Mouse (Mus musculus) intestine, embryonic 16.5 days (tissue): ENCODE measurements around the gene Zfr2. TPM values are rescaled to one million over a fixed set of nuclear protein-coding genes. Genes with fewer than 3 reads are reported as not detected.

Experiments used
- ATAC-seq: fragments of 200-750 bp; cut with Nextera tagmentation; 2 replicates; pipeline ENCODE4 v1.8.0; 2017; ENCODE audit warnings: moderate TSS enrichment, moderate library complexity
- H3K27ac ChIP-seq: fragments of 300-500 bp; sonication (generic); 2 replicates; pipeline ENCODE4 v1.5.1; 2014; ENCODE audit warnings: mild to moderate bottlenecking, low read length
- H3K27me3 ChIP-seq: fragments of 300-500 bp; sonication (generic); replicated peaks from 2 replicates; pipeline ENCODE4 v1.6.1; 2014; ENCODE audit warnings: low read length, control low read depth, mixed read lengths; ENCODE audit not compliant: control insufficient read depth, insufficient read depth
- H3K36me3 ChIP-seq: fragments of 300-500 bp; sonication (generic); 2 replicates; pipeline ENCODE4 v1.6.1; 2014; ENCODE audit warnings: low read length, control low read depth; ENCODE audit not compliant: control insufficient read depth, insufficient read depth
- H3K4me1 ChIP-seq: fragments of 300-500 bp; sonication (generic); 2 replicates; pipeline ENCODE4 v1.6.1; 2014; ENCODE audit warnings: low read length, control low read depth, mixed read lengths; ENCODE audit not compliant: control insufficient read depth, insufficient read depth
- H3K4me2 ChIP-seq: fragments of 300-500 bp; sonication (generic); 2 replicates; pipeline ENCODE4 v1.6.1; 2014; ENCODE audit warnings: low read depth, low read length, control low read depth
- H3K4me3 ChIP-seq: fragments of 300-500 bp; sonication (generic); 2 replicates; pipeline ENCODE4 v1.5.1; 2014; ENCODE audit warnings: mild to moderate bottlenecking, low read length
- H3K9ac ChIP-seq: fragments of 300-500 bp; sonication (generic); 2 replicates; pipeline ENCODE4 v1.6.1; 2014; ENCODE audit warnings: low read depth, low read length
- H3K9me3 ChIP-seq: fragments of 300-500 bp; sonication (generic); 2 replicates; pipeline ENCODE4 v1.6.1; 2016; ENCODE audit warnings: low read length, control low read depth; ENCODE audit not compliant: control insufficient read depth
- WGBS: fragments of 180-500 bp; shearing (Covaris S2); extraction: QIAGEN DNeasy Blood & Tissue Kit; methylation state at CpG from one replicate; pipeline ENCODE4 v1.1.7; 2014; 5-methylcytosine and 5-hydroxymethylcytosine counted together
- polyA plus RNA-seq: library from polyadenylated mRNA; unstranded; fragments of >200 nt; fragmentation: Nextera tagmentation; extraction: Ambion mirVana; gene quantifications from 2 replicates; pipeline ENCODE4 v1.2.1, GENCODE M21; 2015

The Zfr2 gene
- polyA plus RNA-seq, 1 experiment from 2014 or later = 7.1 TPM

GRCm38 (mm10) chr10:81288601-81289000 is 55.6 kb downstream of the Zfr2 start:
- Histone ChIP-seq H3K27ac (peak overlapping the region; percentile 4), H3K4me1 (peaks cover 20% of the 10 kb centered on the region), H3K36me3 (no peaks in the 10 kb centered on the region), H3K4me3 (no peak overlapping the region), H3K27me3 (peaks cover 10% of the 10 kb centered on the region; the same call in 1 of the 2 replicates), H3K9me3 (no peaks in the 10 kb centered on the region), H3K9ac (peak overlapping the region; percentile 22; the same call in 1 of the 2 replicates), H3K4me2 (no peak overlapping the region)
- ATAC-seq = no peak
- WGBS = 43% methylated on average over 6 of the region's 6 CpGs

- peak overlapping the region; percentile 55 for H3K4me3 ChIP-seq
- peak overlapping the region; percentile 73 for H3K9ac ChIP-seq
Measured at GRCm38 (mm10) chr10:81289278-81289677, 56.3 kb downstream of the Zfr2 start.

GRCm38 (mm10) chr10:81289811-81290210 is 56.9 kb downstream of the Zfr2 start:
- ATAC-seq = no peak
- 45% methylated on average over 14 of the region's 14 CpGs for WGBS
- Histone ChIP-seq H3K4me1 (peaks cover 25% of the 10 kb centered on the region), H3K4me2 (peak overlapping the region; percentile 61), H3K36me3 (no peaks in the 10 kb centered on the region), H3K9me3 (no peaks in the 10 kb centered on the region), H3K27me3 (peaks cover 2% of the 10 kb centered on the region; the same call in 1 of the 2 replicates), H3K9ac (peak overlapping the region; percentile 73), H3K27ac (peak overlapping the region; percentile 86), H3K4me3 (peak overlapping the region; percentile 55)

More at GRCm38 (mm10) chr10:81289278-81289677, 56.3 kb downstream of the Zfr2 start:
- no peaks in the 10 kb centered on the region for H3K9me3 ChIP-seq
- peaks cover 23% of the 10 kb centered on the region for H3K4me1 ChIP-seq
- 3% methylated on average over 7 of the region's 7 CpGs for WGBS
- H3K27me3 ChIP-seq = peaks cover 7% of the 10 kb centered on the region; the same call in 1 of the 2 replicates
- H3K27ac ChIP-seq = peak overlapping the region; percentile 86
- H3K4me2 ChIP-seq = peak overlapping the region; percentile 61
- 0 out of 2 replicates have a peak, but pooled peaks have one; percentile 6 for ATAC-seq
- no peaks in the 10 kb centered on the region for H3K36me3 ChIP-seq

GRCm38 (mm10) chr10:81290698-81291460 is 57.9 kb downstream of the Zfr2 start:
- WGBS = 16% methylated on average over 24 of the region's 24 CpGs
- peaks cover 25% of the 10 kb centered on the region for H3K4me1 ChIP-seq
- peak overlapping the region; percentile 86 for H3K27ac ChIP-seq
- H3K4me2 ChIP-seq = peak overlapping the region; percentile 61
- peak overlapping the region; percentile 55 for H3K4me3 ChIP-seq
- peak; percentile 22 for ATAC-seq
- H3K9me3 ChIP-seq = no peaks in the 10 kb centered on the region
- peak overlapping the region; percentile 73 for H3K9ac ChIP-seq
- H3K36me3 ChIP-seq = no peaks in the 10 kb centered on the region
- H3K27me3 ChIP-seq = no peaks in the 10 kb centered on the region

GRCm38 (mm10) chr10:81291511-81292104 is 58.7 kb downstream of the Zfr2 start, which contains the start of gene Tjp3:
Gene Tjp3, minus strand, starts transcription at chr10:81291581.
- Histone ChIP-seq H3K9ac (peak within 1 kb of the TSS; percentile 73), H3K4me2 (peak within 1 kb of the TSS; percentile 61), H3K4me1 (peaks cover 25% of the 10 kb centered on the region), H3K36me3 (no peaks in the 10 kb centered on the region), H3K27ac (peak within 1 kb of the TSS; percentile 86), H3K9me3 (no peaks in the 10 kb centered on the region), H3K4me3 (peak within 1 kb of the TSS; percentile 89), H3K27me3 (no peaks in the 10 kb centered on the region)
- ATAC-seq = no peak
- 61% methylated on average over 9 of the region's 9 CpGs for WGBS

- Histone ChIP-seq H3K4me1 (peaks cover 26% of the 10 kb centered on the region), H3K4me3 (peak within 1 kb of the TSS; percentile 89), H3K27me3 (no peaks in the 10 kb centered on the region), H3K27ac (peak within 1 kb of the TSS; percentile 86), H3K9ac (peak within 1 kb of the TSS; percentile 83), H3K9me3 (no peaks in the 10 kb centered on the region), H3K4me2 (peak within 1 kb of the TSS; percentile 75), H3K36me3 (no peaks in the 10 kb centered on the region)
- under 1% methylated on average over 67 of the region's 80 CpGs for WGBS
- peak; percentile 93 for ATAC-seq
Measured at GRCm38 (mm10) chr10:81292554-81293333, 59.8 kb downstream of the Zfr2 start, which contains the start of gene Pip5k1c. Gene Pip5k1c, plus strand, starts transcription at chr10:81292963.

GRCm38 (mm10) chr10:81293334-81294030 is 60.5 kb downstream of the Zfr2 start:
- H3K4me2 ChIP-seq = peak overlapping the region; percentile 75
- no peaks in the 10 kb centered on the region for H3K27me3 ChIP-seq
- H3K9me3 ChIP-seq = no peaks in the 10 kb centered on the region
- H3K27ac ChIP-seq = peak overlapping the region; percentile 82
- peak overlapping the region; percentile 89 for H3K4me3 ChIP-seq
- H3K36me3 ChIP-seq = no peaks in the 10 kb centered on the region
- H3K9ac ChIP-seq = peak overlapping the region; percentile 83
- no peak for ATAC-seq
- whole genome bisulfite sequencing = 1% methylated on average over 25 of the region's 25 CpGs
- H3K4me1 ChIP-seq = peaks cover 28% of the 10 kb centered on the region

GRCm38 (mm10) chr10:81294442-81294841 is 61.5 kb downstream of the Zfr2 start:
- H3K9ac ChIP-seq = peak overlapping the region; percentile 83
- H3K4me1 ChIP-seq = peaks cover 35% of the 10 kb centered on the region
- ATAC-seq = no peak
- WGBS = 45% methylated on average over 8 of the region's 8 CpGs
- no peaks in the 10 kb centered on the region for H3K9me3 ChIP-seq
- no peaks in the 10 kb centered on the region for H3K27me3 ChIP-seq
- peak overlapping the region; percentile 89 for H3K4me3 ChIP-seq
- no peak overlapping the region for H3K27ac ChIP-seq
- no peaks in the 10 kb centered on the region for H3K36me3 ChIP-seq
- H3K4me2 ChIP-seq = peak overlapping the region; percentile 75
